Mouse (Mus musculus) midbrain, postnatal 0 days (tissue): ENCODE results near the gene Clic1. TPM values are rescaled to one million over a fixed set of nuclear protein-coding genes. Genes with fewer than 3 reads are reported as not detected.
A peak's percentile ranks its signal among the peaks of the same experiment; 100 is the strongest.

ENCODE experiments used
- ATAC-seq: fragments of 200-750 bp; cut with Nextera tagmentation; 2 replicates; pipeline ENCODE4 v1.8.0; 2017; ENCODE audit warnings: moderate number of reproducible peaks, mild to moderate bottlenecking, moderate TSS enrichment, moderate library complexity; ENCODE audit not compliant: low FRiP score
- DNase-seq: peaks from one replicate; pipeline ENCODE4 v3.0.0-alpha.2; 2015; ENCODE audit warnings: low spot score
- H3K27ac ChIP-seq: fragments of 300-500 bp; sonication (generic); 2 replicates; pipeline ENCODE4 v1.5.1; 2014; ENCODE audit warnings: low read depth, mild to moderate bottlenecking, low read length, mixed read lengths
- H3K27me3 ChIP-seq: fragments of 300-500 bp; sonication (generic); 2 replicates; pipeline ENCODE4 v1.6.1; 2014; ENCODE audit warnings: low read length, control low read depth, mixed read lengths; ENCODE audit not compliant: insufficient read depth
- H3K36me3 ChIP-seq: fragments of 300-500 bp; sonication (generic); 2 replicates; pipeline ENCODE4 v1.6.1; 2014; ENCODE audit warnings: low read length, control low read depth, mixed read lengths; ENCODE audit not compliant: insufficient read depth
- H3K4me1 ChIP-seq: fragments of 300-500 bp; sonication (generic); 2 replicates; pipeline ENCODE4 v1.6.1; 2014; ENCODE audit warnings: mild to moderate bottlenecking, control low read depth, antibody characterized with exemption, low read length, mixed read lengths; ENCODE audit not compliant: insufficient read depth
- H3K4me2 ChIP-seq: fragments of 300-500 bp; sonication (generic); 2 replicates; pipeline ENCODE4 v1.6.1; 2014; ENCODE audit warnings: low read depth, mild to moderate bottlenecking, low read length, mixed read lengths; ENCODE audit not compliant: poor library complexity, severe bottlenecking
- H3K4me3 ChIP-seq: fragments of 300-500 bp; sonication (generic); 2 replicates; pipeline ENCODE4 v1.5.1; 2014; ENCODE audit warnings: low read depth, mild to moderate bottlenecking, low read length, moderate library complexity
- H3K9ac ChIP-seq: fragments of 300-500 bp; sonication (generic); replicated peaks from 2 replicates; pipeline ENCODE4 v1.6.1; 2014; ENCODE audit warnings: mild to moderate bottlenecking, low read length, moderate library complexity, mixed read lengths; ENCODE audit not compliant: poor library complexity, severe bottlenecking
- H3K9me3 ChIP-seq: fragments of 300-500 bp; sonication (generic); 2 replicates; pipeline ENCODE4 v1.6.1; 2016; ENCODE audit warnings: low read length, control low read depth
- CTCF ChIP-seq: IDR thresholded peaks from 2 replicates; pipeline ENCODE4 v1.5.1; 2016; ENCODE audit warnings: antibody characterized with exemption, mild to moderate bottlenecking
- WGBS: fragments of 180-500 bp; shearing (Covaris S2); extraction: QIAGEN DNeasy Blood & Tissue Kit; methylation state at CpG from one replicate; pipeline ENCODE4 v1.1.7; 2014; 5-methylcytosine and 5-hydroxymethylcytosine counted together
- polyA plus RNA-seq: library from polyadenylated mRNA; unstranded; fragments of >200 nt; fragmentation: Nextera tagmentation; extraction: Ambion mirVana; gene quantifications from 2 replicates; pipeline ENCODE4 v1.2.1, GENCODE M21; 2015
- total RNA-seq: library from RNA; depleted of rRNA; stranded (reverse); fragments of >200 nt; gene quantifications from 2 replicates; pipeline ENCODE4 v1.2.3, GENCODE M21; 2014

The Clic1 gene
- total and polyA plus RNA-seq, 2 experiments from 2014 or later, result 33.4 to 41.9 TPM

DNA sequence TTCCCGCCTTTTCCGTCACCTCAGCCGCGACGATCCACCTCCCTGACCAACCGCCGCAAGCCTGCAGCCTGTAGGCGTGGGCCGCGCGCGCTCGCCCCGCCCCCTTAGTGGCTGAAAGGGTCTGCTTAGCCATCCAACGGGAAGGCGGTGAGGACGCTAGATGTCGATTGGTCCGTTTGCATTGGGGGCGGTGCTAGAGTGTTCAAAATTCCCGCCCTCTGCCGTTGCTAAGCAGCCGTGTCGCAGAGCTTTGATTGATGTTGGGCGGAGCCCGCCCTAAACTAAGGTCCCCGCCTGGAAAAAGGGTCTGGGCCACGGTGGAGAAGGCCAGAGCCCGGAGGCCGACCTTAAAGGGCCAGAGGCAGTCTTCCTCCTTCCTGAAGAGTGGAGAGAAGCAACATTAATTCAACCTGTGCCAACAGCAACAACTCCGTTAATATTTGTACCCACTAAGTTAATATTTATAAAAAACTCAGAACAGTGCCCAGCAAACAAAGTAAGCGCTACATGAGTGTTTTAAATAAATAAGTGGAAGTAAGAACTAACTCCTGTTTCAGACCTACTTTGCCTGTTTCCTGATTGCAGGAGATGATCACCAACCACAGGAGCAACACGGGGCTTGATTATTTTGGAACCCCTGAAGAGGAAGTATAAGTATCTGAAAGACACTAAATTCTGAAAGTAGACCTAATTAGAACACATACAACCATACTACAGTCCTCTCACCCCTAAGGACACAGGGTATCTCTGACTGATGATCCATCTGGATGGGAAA is 2.9 kb upstream of the Clic1 start, which contains the start of gene Msh5:
Msh5 (minus strand) TSS at position 65 of the 775 bp plus-strand sequence.
- ATAC-seq (peak; percentile 99), DNase-seq (peak; percentile 99)
- Histone ChIP-seq H3K4me2 (peak within 1 kb of the TSS; percentile 98), H3K36me3 (no peaks in the 10 kb centered on the region), H3K4me3 (peak within 1 kb of the TSS; percentile 59), H3K9me3 (no peaks in the 10 kb centered on the region), H3K9ac (peak within 1 kb of the TSS; percentile 77), H3K4me1 (no peaks in the 10 kb centered on the region; the same call in 1 of the 2 replicates), H3K27ac (peak within 1 kb of the TSS; percentile 47; the same call in 1 of the 2 replicates), H3K27me3 (no peaks in the 10 kb centered on the region)
- TF ChIP-seq CTCF, result no peak
- WGBS, result 3% methylated on average over 33 of the region's 33 CpGs

- no peak overlapping the region for H3K4me2 ChIP-seq
- H3K4me1 ChIP-seq, result no peaks in the 10 kb centered on the region; the same call in 1 of the 2 replicates
- H3K9me3 ChIP-seq, result no peaks in the 10 kb centered on the region
- H3K27ac ChIP-seq, result no peak overlapping the region
- ATAC-seq (no peak), DNase-seq (no peak)
- WGBS, result 46% methylated on average over 1 of the region's 1 CpGs
- no peaks in the 10 kb centered on the region for H3K27me3 ChIP-seq
- H3K9ac ChIP-seq, result no peak overlapping the region
- H3K36me3 ChIP-seq, result no peaks in the 10 kb centered on the region
- no peak overlapping the region for H3K4me3 ChIP-seq
- no peak for TF ChIP-seq CTCF
Measured at GRCm38 (mm10) chr17:35047688-35048087, 2.1 kb upstream of the Clic1 start.

DNA sequence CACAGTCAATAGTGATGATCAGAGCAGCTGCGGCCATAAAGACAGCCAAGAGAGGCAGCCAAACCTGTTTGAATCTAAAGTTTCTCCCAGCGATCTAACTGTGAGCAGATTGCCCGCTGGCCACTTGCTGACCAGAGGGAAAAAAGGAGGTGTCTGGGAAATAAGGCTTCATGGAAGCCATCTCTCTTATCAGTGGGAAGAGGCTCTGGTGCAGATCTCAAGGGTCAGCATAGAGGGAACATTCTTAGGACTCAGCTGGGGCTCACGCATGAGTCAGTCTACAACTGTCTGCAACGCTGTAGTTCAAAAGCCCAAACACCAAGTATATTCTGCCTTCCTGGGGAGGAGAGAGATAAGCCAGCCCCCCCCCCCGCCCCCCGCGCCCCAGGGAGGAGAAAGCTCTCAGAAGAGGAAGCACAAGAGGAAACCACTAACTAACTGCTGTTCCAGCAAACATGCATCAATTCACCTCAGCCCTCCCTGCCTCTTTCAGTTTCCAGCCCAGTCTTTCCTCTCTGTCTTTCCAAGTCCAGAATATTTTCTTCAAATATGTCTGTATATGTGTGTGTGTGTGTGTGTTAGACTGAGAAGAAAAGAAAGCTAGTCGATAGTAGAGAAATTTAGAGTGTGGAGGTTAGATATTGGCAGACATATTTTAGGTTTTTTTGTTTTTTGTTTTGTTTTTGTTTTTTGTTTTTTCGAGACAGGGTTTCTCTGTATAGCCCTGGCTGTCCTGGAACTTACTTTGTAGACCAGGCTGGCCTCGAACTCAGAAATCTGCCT is 1.4 kb upstream of the Clic1 start:
- Histone ChIP-seq H3K27me3 (no peaks in the 10 kb centered on the region), H3K36me3 (no peaks in the 10 kb centered on the region), H3K4me3 (no peak overlapping the region), H3K27ac (no peak overlapping the region), H3K4me1 (no peaks in the 10 kb centered on the region; the same call in 1 of the 2 replicates), H3K9ac (no peak overlapping the region), H3K9me3 (no peaks in the 10 kb centered on the region), H3K4me2 (no peak overlapping the region)
- no peak for DNase-seq
- TF ChIP-seq CTCF, result no peak
- 34% methylated on average over 11 of the region's 11 CpGs for WGBS
- no peak for ATAC-seq

- Histone ChIP-seq H3K4me1 (no peaks in the 10 kb centered on the region; the same call in 1 of the 2 replicates), H3K9ac (no peak overlapping the region), H3K4me3 (no peak overlapping the region), H3K27me3 (no peaks in the 10 kb centered on the region), H3K36me3 (no peaks in the 10 kb centered on the region), H3K4me2 (no peak overlapping the region), H3K9me3 (no peaks in the 10 kb centered on the region), H3K27ac (no peak overlapping the region)
- TF ChIP-seq CTCF, result no peak
- 68% methylated on average over 5 of the region's 5 CpGs for WGBS
- DNase-seq, result no peak
- ATAC-seq, result no peak
Measured at GRCm38 (mm10) chr17:35048932-35049440, 780 bp upstream of the Clic1 start.

DNA sequence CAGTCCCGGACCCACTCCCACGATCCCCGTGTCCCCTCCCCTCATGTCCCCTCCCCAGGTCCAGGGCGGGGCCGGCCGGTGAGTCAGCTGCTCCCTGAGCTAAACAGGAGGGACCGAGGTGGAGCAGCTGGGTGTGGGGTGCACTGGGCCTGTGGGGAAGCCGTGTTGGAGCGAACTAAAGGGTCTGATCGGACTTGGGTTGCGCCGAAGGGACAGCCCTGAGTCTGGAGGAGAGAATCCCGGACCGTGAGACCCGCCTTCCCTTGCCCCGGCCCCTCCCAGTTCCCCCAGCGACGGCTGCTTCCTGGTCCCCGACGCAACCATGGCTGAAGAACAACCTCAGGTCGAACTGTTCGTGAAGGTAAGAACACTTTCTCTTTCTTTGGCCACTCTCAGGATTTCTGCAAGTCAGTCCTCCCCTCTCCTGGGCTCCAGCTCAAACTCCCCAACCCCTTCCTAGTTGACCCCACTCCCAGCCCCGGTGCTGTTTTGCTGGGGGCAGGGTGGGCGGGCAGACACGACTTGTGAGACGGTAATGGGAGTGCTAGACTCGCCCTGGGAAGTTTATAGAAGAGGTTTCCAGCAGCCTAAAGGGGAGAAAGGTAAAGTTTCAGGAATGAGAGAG is 472 bp downstream of the Clic1 start:
- Histone ChIP-seq H3K27ac (peak overlapping the region; percentile 73), H3K27me3 (no peaks in the 10 kb centered on the region), H3K36me3 (no peaks in the 10 kb centered on the region), H3K9me3 (no peaks in the 10 kb centered on the region), H3K4me2 (peak overlapping the region; percentile 54), H3K9ac (peak overlapping the region; percentile 51), H3K4me3 (peak overlapping the region; percentile 31), H3K4me1 (no peaks in the 10 kb centered on the region; the same call in 1 of the 2 replicates)
- DNase-seq (peak; percentile 59), ATAC-seq (no peak)
- WGBS, result 4% methylated on average over 27 of the region's 27 CpGs
- TF ChIP-seq CTCF, result no peak
